Mouse (Mus musculus) cerebellum, postnatal 36 days (tissue): ENCODE measurements around the gene Mrps12.

Experiments
- DNase-seq, 2 experiments: peaks; one replicate each; pipeline ENCODE4 v3.0.0; 2021 to 2022; ENCODE audit warnings: mixed read lengths in 2 of 2

The Mrps12 gene

DNA sequence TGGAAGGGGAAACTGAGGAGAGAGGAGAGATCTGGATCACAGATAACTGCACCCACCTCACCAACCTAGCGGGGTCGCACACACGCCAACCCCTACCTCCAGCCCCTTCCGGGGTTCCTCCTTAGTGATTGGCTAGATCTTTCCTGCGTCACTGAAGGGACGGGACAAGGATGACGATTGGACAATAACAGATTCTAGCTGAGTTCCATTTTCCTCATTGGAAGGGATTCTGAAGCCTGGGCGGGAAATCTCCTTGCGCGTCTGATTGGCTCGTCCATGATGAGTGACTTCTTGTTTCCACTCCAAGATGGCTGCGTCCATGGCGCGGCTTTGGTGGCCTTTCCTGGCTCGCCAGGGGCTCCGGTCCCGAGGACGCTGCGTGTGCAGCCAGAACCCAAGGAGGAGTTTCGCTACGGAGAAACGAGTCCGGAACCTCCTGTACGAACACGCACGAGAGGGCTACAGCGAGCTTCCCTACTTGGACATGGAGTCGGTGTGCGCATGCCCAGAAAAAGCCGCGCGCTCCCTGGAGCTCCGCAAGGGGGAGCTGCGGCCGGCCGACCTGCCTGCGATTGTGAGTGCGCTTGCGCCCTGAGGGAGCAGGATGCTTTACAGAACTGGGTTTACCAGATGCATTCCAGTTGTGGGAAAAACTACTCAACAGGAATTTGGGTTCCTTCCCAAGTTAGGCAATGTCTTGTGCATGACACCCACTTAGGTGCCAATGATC is at the start of gene Mrps12, which contains the start of gene Sars2:
Gene Mrps12 (minus strand): TSS at position 112 of the 730 bp plus-strand sequence.
Gene Sars2 (plus strand): TSS at position 284 of the 730 bp plus-strand sequence.
- peak; percentile 93 to 96 for DNase-seq

DNA sequence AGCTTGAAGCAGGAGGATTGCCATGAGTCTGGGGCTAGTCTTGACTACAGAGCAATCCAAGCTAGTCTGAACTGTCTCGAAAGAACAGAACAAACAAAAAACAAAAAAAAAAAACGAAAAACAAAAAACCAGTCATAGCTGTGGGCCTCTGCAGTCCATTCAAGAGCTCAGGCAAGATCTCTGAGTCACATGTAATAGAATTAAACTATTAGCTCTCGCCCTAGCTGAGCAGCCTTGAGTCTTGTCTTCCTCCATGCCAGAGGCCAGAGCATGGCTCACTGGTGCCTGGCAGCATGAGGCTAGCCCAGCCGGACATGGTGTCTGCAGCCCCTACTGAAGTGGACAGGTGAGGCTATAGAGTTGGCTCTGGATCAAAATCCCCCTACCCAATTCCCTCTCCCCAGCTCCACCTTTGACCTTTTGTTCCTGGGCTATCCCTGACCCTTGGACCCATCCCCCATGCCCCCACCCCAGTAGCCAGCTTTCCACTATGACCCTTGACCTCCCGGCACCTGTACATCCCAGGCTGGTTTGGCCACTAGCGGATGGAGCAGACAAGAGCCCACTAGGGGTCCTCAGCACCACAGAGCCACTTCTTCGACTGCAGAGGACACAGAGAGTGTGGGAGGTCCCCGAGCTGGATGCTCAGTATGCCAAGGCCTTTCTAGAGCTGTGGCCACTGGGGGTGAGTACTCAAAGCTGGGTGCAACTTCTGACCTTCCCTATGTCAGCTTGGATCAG is 48.6 kb upstream of the Mrps12 start:
- DNase-seq, result no peak

DNA sequence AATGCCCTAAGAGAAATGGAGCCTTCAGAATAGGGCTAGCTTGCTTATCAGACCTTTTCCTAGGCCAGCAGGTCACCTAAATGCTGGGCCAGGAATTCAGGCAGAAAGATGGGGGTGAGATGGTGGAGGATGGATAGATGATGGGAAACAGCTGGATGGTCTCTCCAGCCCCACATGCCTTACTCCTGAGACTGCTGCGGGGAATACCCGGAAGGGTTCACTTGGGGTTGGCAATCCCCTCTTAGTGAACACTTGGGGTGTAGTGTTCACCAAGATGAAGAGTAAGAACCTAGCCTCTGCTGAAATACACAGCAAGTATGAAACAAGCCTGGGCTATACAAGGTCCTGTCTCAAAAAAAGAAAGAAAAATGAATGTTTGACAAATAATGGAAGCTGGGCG is 47.6 kb upstream of the Mrps12 start:
- DNase-seq, result no peak

DNA sequence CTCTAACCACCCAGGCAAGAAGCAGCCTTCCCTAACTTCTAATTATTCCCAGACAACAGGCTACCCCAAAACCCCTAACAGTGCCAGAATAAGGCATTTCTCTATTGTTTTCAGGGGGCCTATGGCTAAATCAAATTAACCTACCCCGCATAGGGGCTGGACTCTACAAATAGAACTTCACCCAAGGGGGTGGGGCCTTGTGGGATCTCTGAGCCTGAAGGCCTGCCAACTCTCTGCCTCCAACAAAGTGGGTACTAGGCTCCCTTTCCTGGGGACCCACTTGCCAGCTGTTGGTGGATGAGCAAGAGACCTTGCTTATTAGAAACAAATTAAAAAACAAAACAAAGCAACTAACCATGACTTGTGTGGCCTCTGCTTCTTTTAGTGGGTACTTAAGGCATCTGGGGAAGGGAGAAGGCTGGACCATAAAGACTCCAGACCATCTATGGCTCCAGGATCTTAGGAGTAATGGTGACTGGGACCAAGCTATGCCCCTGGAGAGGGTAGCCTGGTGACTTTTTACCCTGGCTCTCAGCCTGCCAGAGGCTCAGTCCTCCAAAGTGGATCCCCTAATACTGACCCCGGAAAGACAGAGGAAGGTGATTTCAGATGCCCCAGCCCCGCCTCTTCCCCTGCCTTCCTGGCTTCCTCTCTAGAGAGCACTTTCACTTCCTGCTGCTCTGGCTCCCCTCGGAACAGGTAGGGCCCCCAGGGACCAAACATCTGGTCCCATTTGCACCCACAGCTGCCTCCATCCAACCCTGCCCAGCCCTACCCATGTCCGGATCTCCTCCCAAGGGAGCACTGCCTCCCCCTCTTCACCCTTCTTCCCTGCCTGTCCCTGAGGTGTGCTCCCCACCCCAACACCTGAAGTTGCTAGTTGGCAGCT is 46.9 kb upstream of the Mrps12 start, which contains the start of gene Rinl:
Gene Rinl (plus strand): TSS at position 663 of the 889 bp plus-strand sequence.
- no peak for DNase-seq

DNA sequence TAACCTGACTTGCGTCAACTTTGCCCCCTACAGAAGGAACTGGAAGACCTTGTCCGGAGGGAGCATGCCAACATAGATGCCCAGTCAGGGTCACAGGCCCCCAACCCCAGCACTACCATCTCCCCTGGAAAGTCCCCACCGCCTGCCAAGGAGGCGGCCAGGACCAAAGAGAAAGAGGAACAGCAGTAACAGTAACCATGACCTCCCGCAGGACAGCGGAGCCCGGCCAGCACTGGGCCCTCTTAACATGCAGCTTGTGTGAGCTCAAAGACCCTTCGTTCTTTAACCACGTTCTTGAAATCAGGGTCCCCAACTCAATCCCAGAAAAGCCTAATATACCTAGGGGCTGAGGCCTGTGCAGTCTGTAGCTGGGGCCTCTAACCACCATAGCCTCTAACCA is 46.3 kb upstream of the Mrps12 start:
- no peak for DNase-seq

DNA sequence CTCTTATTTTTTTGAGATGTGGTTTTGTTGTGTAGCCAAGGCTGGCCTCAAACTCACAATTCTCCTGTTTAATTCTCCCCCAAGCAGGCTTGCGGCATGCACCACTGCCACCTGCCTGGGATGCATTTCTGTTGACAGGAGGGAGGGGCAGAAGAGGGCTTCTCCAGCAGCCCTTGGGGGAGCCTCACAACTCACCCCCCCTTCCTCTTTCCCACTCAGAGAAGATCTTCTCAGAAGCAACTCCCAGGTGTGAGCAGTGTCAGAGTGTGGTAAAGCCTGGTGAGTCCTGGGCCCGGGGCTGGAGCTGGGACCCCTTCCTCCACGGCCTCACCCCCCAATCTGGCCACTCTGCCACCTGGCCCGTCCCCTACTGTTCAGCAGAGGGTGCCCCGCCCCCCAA is 43.5 kb upstream of the Mrps12 start:
- no peak for DNase-seq

DNA sequence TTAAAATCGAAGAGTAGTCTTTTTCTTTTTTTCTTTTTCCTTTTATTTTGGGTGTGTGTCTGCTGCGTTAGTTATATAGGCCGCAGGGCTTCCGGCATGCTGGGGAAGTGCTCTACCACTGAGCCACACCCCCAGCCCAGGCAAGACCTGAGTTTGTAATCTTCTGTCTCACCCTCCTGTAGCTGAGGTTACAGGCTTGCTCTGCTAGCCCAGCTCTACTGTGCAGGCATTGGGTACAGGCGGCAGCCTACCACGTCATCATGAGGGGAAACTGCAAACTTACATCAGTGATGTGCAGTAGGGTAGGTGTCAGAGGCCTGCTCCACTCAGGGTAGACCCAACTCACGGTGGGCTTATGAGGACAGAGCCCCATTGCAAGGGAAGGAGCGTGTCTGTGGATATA is 39.6 kb upstream of the Mrps12 start:
- DNase-seq, result no peak

DNA sequence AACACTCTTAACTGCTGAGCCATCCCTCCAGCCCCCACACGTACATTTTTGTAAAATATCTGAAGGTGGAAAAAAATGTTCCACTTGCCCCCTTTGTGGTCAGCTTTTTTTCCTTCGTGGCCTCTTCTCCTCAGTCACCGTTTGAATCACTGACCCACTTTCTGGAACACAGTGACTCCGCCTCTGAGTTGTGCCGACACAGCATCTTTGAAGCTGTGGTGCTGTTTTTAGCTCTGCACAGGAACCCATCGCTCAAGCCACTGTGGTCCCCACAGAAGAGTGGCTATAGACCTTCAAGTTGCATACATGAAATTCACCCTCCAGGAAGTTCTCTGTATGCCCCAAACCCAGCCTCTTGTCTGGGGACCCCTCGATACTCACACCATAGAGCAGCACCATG is 39.2 kb upstream of the Mrps12 start:
- DNase-seq, result peak in 1 of 2 experiments; percentile 27

DNA sequence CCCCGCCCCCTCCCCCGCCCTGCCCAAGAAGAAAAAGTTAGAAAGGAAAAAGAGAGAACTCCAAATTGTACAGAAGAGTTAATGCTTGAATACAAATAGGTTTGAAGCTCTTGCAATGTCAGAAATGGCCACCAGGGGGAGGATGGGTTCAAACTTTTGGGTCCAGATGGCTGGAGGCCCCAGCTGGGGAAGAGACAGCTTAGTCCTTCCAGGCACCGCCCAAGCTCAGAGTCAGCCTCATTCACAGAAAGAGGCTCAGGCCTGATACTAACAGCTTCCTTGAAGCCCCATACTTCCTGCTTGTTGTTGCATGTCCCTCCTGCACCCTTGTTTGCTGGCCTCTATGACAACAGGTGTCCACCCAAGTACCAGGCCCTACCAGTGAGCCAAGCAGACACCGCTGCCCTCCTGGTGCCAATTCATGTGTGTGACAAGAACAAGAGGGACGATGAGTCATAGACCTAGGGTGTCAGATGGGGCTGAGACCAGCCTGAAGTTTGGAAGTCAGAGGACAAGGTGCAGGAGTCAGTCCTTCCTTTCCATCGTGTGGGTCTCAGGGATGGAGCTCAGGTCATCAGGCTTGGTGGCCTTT is 38.5 kb upstream of the Mrps12 start:
- peak; percentile 91 to 95 for DNase-seq

DNA sequence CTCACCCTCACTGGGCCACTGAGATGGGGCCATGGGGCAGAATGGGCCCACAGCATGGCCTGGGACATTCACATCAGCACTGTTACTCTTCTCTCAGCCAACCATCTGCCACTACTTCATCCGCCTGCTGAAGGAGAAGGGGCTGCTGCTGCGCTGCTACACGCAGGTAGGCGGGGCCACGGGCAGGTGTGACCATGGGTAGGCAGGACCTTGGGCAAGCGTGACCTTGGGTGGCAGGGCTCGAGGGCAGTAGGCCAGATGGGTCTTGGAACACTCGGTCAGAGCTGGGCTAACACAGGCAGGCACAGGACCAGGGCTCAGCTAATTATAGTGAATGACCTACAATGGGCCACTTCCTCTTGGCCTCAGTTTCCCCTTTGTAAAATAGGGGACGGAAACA is 37.2 kb upstream of the Mrps12 start:
- no peak for DNase-seq

DNA sequence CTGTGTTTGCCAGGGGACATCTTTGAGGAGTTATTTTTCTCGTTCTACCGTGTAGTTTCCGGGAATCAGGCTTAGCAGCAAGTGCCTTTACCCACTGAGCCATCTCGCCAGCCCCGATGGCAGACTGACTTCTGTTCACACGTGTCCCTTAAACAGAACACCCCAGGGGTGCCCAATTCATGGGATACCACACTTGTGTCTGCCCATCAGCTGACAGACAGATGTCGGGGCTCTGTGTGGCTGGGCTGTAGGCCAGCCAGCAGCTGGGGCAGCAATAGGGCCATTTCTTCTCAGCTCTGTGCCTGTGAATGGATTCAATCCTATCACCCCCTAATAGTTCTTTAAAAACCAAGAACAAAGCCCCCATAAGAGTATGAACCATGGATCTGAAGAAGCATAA is 33.5 kb upstream of the Mrps12 start:
- no peak for DNase-seq

DNA sequence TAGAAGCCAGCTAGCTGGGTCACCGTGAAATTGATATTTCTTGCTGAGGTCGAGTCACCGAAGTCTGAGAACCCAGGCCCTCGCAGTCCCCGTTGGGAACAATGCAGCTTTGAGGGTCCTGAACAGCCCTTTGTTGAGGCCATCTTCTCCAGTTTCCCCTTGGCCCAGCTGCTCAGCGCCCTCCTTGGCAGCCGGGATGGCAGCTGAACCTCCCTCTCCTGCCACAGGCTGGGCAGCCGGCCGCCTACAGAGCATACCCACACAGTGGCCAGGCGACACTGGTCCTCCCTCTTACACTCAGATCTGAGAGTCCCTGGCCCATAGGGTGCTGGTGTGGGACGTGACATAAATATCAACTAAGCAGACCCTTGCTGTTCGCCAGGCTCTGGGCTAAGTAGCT is 32.5 kb upstream of the Mrps12 start:
- DNase-seq, result no peak

DNA sequence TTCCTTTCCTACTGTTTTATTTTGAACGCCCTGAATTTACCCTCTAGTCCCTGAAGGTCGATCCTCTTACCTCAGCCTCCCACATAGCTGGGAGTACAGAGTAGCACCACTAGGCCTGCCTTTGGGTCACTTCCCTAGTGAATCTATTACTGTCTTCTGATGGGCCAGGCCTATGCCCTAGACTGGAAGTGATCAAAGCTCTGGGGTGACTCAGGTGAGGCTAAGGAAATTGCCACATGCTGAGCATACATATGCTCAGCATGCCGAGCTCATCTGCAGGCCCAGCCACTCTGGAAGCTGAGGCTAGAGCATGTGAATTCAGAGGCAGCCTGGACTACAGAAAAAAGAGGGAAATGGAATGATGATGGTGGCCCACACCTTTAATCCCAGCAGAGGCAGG is 31.5 kb upstream of the Mrps12 start:
- DNase-seq, result no peak

DNA sequence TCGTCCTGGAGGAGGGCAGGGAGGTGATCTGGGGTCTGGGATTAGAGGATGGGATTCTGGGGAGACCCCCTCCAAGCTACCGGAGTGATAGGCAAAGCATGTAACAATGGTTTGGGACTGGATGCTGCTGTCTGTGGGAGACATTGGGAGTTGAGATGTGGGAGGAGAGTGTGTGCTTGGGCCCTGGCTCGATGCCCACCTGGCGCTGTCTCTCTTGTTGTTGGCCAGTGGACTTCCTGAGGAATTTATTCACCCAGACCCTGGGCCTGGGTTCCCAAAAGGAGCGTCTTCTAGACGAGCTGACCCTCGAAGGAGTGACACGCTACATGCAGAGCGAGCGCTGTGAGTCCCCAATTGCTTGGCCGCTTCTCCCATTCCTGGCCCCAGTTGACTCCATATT is 30.2 kb upstream of the Mrps12 start:
- peak in 1 of 2 experiments; percentile 38 for DNase-seq

DNA sequence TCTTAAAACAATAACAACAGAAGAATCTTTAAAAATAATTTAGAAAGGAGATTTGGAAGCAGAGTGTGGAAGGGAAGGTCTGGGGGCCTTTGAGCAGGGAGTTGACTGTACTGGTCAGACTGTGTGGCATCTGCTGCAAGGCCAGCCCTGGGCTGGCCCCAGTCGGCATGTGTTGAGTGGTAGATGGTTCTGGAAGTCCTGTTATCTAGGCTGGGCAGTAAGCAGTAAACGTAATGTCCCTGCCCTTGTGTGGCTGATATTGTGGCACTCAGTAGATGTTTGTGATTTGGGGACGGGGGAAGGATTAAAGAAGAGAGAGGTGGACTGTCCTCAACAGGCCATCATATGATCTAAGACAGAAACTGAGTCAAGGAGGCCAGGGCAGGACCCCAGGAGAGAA is 28.7 kb upstream of the Mrps12 start:
- DNase-seq, result no peak

DNA sequence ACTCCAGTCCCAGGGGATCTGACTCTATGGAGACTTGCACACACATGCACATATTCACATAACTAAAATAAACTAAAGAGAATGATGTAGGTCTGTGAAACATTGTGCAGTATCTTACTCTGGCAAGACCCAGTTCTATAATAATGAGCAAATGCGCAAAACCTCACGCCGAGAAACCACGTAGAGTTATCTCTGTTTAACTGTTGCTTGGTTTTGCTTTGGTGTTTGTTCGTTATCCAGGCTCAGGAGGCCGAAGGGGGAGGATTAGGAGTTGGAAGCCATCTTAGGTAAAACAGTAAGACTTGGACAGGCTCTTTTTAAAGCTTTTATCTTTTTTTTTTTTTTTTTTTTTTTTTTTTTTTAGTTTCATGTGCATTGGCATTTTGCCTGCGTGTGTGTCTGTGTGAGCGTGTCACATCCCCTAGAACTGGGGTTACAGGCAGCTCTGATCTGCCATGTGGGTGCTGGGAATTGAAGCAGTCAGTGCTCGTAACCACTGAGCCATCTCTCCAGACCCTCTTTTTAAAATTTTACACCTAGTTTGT is 27.9 kb upstream of the Mrps12 start:
- no peak for DNase-seq

DNA sequence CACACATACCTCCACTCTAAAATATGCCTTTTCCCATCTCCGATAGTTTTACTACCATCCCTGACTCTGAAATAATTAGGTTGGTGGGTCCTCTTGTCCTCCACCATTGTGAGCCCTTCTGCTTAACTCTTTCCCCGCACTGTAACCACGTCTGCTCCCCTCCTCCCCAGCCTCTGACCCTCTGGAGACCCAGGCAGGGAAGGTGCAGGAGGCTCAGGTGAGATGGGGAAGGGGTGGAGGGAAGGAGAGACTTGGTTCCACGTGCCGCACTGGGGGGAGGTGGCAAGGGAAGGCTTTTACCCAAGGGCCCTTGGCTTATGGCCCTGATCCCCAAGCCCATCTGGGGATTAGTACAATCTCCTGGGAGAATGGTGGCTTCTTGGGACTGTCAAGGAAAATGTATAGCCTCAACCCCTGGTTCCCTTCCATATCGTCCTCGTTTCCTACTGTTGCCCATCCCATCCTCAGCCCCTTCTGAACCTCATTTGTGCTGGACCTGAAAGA is 25.9 kb upstream of the Mrps12 start, which contains the start of gene Nfkbib:
Gene Nfkbib (minus strand): TSS at position 51 of the 504 bp plus-strand sequence.
- no peak for DNase-seq

DNA sequence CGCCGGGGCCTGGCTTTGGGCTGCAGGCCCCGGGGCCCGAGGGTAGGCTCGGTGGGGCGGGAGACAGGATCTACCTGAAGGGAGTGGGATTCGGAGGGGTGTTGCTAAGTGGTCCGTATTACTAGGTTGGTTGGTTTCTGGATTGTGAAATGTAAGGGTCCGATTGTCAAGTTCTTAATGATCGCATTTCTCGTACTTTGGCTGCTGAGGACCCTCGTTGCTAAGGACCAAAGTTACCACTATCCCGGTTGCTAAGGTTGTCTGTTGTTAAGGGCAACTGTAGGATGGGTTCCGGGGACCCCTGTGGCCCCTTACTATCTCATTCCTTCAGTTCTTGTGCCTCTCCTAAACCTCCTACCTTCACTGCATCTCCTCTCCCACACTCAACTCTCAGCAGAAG is 25.3 kb upstream of the Mrps12 start:
- DNase-seq, result no peak

DNA sequence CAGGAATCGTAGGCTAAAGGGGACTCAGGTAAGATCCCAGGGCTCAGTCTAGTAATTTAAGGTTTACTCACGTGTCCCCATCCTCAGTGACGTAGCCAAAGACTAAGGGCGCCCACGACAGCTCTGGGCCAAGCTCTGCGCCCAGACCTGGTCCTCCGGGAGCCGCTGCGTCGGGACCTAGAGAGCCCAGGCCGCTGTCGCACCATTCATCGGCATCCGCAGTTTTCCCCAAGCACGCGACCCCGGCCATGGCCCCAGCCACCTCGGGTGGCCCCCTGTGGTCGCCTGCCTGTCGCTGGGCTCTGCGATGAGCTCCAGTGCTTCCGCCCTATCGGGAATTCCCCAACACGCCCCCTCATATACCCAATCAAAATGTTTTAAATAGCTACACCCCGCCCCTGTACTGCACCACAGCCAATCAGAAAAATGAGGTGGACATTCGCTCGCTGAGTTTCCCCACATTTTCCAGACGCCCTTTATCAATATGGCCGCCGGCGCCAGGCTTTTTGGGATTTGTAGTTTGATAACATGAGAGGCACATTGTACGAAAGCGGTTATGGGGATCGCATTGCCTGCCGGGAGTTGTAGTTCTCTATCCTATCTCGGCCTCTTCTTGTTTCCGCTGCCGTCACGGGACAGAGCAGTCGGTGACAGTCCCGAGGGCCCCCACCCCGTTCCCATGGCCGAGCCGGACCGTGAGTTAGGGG is 24.7 kb upstream of the Mrps12 start, which contains the start of gene Sirt2:
Gene Sirt2 (plus strand): TSS at position 563 of the 707 bp plus-strand sequence.
- DNase-seq, result peak; percentile 95 to 98

DNA sequence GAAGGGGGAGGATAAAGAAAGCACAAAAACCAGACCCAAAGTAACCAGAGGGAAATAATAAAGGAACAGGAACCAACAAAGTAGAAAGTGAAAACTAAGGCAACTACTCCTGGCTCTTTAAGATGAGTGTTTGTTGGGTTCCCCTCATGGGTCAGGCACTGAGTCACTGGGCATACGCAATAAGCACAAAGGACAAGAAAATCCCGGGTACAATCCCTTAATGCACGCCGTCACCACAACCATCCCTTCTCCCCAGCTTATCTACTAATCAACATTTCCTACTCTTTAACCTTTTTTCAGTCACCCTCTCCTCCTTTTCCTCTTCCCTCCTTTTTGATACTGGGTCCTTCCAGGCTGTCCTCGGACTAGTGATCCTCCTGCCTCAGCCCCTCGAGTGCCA is 23.6 kb upstream of the Mrps12 start:
- no peak for DNase-seq

DNA sequence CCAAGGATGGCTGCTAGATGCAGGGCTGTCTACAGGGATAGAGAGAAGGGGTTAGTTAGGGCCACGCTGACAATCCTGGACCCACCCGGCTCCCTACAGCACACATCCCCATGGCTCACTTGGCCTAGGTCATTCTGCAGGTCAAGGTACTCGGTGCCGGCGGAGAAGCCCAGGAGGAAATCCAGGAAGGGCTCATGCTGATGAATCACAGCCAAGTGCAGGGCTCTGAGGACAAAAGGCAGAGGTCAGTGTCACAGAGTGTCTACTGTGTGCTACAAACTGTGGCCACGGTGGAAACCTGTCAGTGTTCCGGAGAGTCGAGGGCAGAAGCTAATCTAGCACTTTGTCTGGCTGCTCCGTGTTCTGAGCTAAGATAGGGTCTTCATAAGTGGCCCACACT is 20.3 kb upstream of the Mrps12 start:
- DNase-seq, result no peak
